Mouse (Mus musculus) midbrain, embryonic 14.5 days (tissue): ENCODE measurements at regions not wholly inside any gene's neighbourhood (a gene's known extent, or its start where the extent isn't known, plus 50 kb on each side); places are given as distances from the start of the nearest gene placed in this dataset.
A peak's percentile ranks its signal among the peaks of the same experiment; 100 is the strongest.
"Not testable (repeated sequence)": the region's sequence is repeated elsewhere in the genome, so short reads cannot be mapped to it uniquely, and the experiment has no call there.

ENCODE experiments used
- ATAC-seq: fragments of 200-750 bp; cut with Nextera tagmentation; 2 replicates; pipeline ENCODE4 v1.8.0; 2017; ENCODE audit warnings: moderate number of reproducible peaks, moderate library complexity; ENCODE audit not compliant: low FRiP score, low TSS enrichment
- DNase-seq: peaks from one replicate; pipeline ENCODE4 v3.0.0-alpha.2; 2015
- H3K27ac ChIP-seq: fragments of 300-500 bp; sonication (generic); replicated peaks from 2 replicates; pipeline ENCODE4 v1.5.1; 2014; ENCODE audit warnings: mild to moderate bottlenecking, low read depth, low read length, moderate library complexity
- H3K27me3 ChIP-seq: fragments of 300-500 bp; sonication (generic); 2 replicates; pipeline ENCODE4 v1.6.1; 2014; ENCODE audit warnings: low read length, control low read depth, mixed read lengths; ENCODE audit not compliant: control insufficient read depth, insufficient read depth
- H3K36me3 ChIP-seq: fragments of 300-500 bp; sonication (generic); 2 replicates; pipeline ENCODE4 v1.6.1; 2014; ENCODE audit warnings: low read length, control low read depth; ENCODE audit not compliant: control insufficient read depth, insufficient read depth
- H3K4me1 ChIP-seq: fragments of 300-500 bp; sonication (generic); 2 replicates; pipeline ENCODE4 v1.6.1; 2014; ENCODE audit warnings: mild to moderate bottlenecking, antibody characterized with exemption, low read length, control low read depth; ENCODE audit not compliant: control insufficient read depth, insufficient read depth
- H3K4me2 ChIP-seq: fragments of 300-500 bp; sonication (generic); 2 replicates; pipeline ENCODE4 v1.6.1; 2014; ENCODE audit warnings: mild to moderate bottlenecking, low read length, moderate library complexity
- H3K4me3 ChIP-seq: fragments of 300-500 bp; sonication (generic); replicated peaks from 2 replicates; pipeline ENCODE4 v1.5.1; 2014; ENCODE audit warnings: low read depth, low read length
- H3K9ac ChIP-seq: fragments of 300-500 bp; sonication (generic); replicated peaks from 2 replicates; pipeline ENCODE4 v1.6.1; 2014; ENCODE audit warnings: mild to moderate bottlenecking, low read length, moderate library complexity
- H3K9me3 ChIP-seq: fragments of 300-500 bp; sonication (generic); 2 replicates; pipeline ENCODE4 v1.6.1; 2016; ENCODE audit warnings: low read length, control low read depth, mixed read lengths; ENCODE audit not compliant: control insufficient read depth
- WGBS: fragments of 180-500 bp; shearing (Covaris S2); extraction: QIAGEN DNeasy Blood & Tissue Kit; methylation state at CpG from one replicate; pipeline ENCODE4 v1.1.7; 2014; 5-methylcytosine and 5-hydroxymethylcytosine counted together

DNA sequence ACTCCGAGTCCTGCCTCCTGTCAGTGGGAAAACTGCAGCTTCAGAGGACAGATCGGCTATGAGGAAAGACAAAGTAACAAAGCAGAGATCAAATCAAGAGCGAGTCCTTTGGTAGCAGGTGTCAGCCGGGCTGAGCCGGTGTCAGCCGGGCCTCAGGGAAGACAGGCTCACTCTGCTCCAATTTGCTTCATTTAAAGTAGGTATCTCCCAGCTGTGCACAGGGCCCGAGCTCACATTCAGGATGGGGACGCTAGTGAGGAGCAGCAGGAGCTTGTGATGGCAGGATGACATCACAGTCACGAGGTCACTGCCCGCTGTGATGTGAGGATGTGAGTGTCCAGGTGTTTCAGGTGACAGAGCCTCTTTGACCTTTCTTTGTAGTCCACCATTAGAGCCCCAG, 137.8 kb upstream of the Sfswap start:
- Histone ChIP-seq H3K36me3 (no peaks in the 10 kb centered on the region), H3K4me1 (no peaks in the 10 kb centered on the region), H3K4me3 (no peak overlapping the region), H3K4me2 (no peak overlapping the region), H3K27ac (no peak overlapping the region), H3K9me3 (no peaks in the 10 kb centered on the region), H3K27me3 (no peaks in the 10 kb centered on the region), H3K9ac (no peak overlapping the region)
- ATAC-seq (no peak), DNase-seq (peak; percentile 43)
- 54% methylated on average over 10 of the region's 10 CpGs for WGBS

DNA sequence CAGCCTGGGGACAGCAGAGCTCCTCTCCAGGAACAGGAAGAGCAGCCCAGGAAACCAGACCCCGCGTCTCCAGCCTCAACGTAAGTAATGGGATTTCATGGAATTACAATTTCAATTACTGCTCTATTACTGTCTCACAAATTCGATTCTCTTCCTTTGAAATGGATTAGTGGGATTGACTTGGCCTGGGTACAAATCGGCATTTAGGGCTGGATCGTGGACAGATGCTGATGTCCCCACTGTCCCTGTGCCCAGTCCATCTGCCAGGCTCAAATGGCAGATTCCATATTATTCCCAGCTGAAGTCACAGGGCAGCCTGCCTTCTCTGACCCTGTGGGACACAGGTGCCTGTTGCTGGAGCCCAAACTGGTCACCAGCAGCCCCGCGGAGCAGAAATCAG, 136.0 kb upstream of the Sfswap start:
- peak; percentile 36 for DNase-seq
- 50% methylated on average over 8 of the region's 8 CpGs for WGBS

DNA sequence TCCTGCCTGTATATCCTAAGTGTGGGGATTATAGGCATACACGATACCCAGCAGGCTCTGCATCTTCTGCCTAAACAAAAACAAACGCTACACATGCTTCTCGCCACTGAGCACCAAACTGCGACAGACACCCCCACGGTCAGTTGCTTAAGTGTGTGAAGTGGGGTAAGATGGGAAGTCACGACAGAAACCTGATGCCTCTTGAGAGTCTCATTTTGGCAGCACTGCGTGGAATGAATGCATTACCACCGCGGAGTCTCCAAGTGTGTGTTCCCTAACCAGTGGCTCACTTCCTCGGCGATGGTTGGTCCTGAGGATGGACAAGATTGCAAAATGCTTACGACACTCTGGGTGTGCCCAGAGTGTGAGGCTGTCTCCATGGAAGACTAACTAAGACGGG, 133.8 kb upstream of the Sfswap start:
- Histone ChIP-seq H3K9me3 (no peaks in the 10 kb centered on the region), H3K27ac (no peak overlapping the region), H3K36me3 (no peaks in the 10 kb centered on the region), H3K4me1 (no peaks in the 10 kb centered on the region), H3K4me3 (no peak overlapping the region), H3K27me3 (no peaks in the 10 kb centered on the region), H3K4me2 (no peak overlapping the region), H3K9ac (no peak overlapping the region)
- WGBS = 86% methylated on average over 13 of the region's 13 CpGs
- ATAC-seq = no peak
- DNase-seq = no peak

More for the DNA sequence above, 136.0 kb upstream of the Sfswap start:
- Histone ChIP-seq H3K36me3 (no peaks in the 10 kb centered on the region), H3K4me3 (no peak overlapping the region), H3K27me3 (no peaks in the 10 kb centered on the region), H3K4me2 (no peak overlapping the region), H3K4me1 (no peaks in the 10 kb centered on the region), H3K9me3 (no peaks in the 10 kb centered on the region), H3K27ac (no peak overlapping the region), H3K9ac (no peak overlapping the region)
- ATAC-seq = no peak

DNA sequence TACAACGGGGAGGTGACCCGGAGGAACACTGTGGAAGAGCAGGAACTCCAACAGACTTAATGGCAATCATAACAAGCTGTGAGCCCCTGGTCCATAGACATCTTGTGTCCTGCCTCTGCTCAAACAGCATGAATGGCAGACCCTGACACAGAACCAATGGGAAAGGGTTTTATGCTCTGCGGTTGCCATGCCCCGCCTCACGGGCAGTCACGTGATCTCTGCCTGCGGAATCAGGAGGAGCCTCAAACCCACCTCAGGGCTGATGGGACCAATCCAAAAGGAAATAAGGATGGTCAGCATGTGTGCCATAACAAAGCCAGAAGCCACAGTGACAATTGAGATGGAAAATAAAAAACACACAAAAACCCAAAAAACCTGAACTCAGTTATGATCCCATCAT, 120.2 kb upstream of the Sfswap start:
- Histone ChIP-seq H3K4me2 (no peak overlapping the region), H3K9ac (no peak overlapping the region), H3K9me3 (no peaks in the 10 kb centered on the region), H3K4me1 (no peaks in the 10 kb centered on the region), H3K27ac (no peak overlapping the region), H3K4me3 (no peak overlapping the region), H3K27me3 (no peaks in the 10 kb centered on the region), H3K36me3 (no peaks in the 10 kb centered on the region)
- no peak for ATAC-seq
- no peak for DNase-seq
- WGBS = 93% methylated on average over 7 of the region's 7 CpGs

DNA sequence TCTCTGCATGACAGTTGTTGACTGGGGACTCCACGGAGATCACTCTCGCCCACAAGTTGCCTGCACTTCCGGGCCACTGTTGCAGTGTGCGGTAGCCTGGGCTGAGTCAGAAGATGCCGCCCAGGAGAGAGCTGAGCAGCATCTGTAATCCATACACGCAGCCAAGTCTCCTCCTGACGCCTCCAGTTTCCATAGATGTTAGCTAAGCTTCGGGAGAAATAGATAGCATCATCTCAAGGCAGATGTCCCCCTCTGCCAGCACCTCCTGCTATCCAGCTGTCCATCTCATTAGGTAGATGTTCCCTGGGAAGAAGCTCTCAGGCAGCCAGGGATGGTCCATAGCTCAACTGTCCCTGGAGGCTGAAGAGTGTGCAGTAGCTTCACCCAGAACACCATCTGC, 116.0 kb upstream of the Sfswap start:
- 94% methylated on average over 8 of the region's 8 CpGs for WGBS
- no peak overlapping the region for H3K4me2 ChIP-seq
- no peak overlapping the region for H3K4me3 ChIP-seq
- no peaks in the 10 kb centered on the region for H3K4me1 ChIP-seq
- no peaks in the 10 kb centered on the region for H3K36me3 ChIP-seq
- no peak overlapping the region for H3K9ac ChIP-seq
- ATAC-seq = no peak
- H3K27ac ChIP-seq = no peak overlapping the region
- DNase-seq = no peak
- H3K9me3 ChIP-seq = no peaks in the 10 kb centered on the region
- H3K27me3 ChIP-seq = no peaks in the 10 kb centered on the region

DNA sequence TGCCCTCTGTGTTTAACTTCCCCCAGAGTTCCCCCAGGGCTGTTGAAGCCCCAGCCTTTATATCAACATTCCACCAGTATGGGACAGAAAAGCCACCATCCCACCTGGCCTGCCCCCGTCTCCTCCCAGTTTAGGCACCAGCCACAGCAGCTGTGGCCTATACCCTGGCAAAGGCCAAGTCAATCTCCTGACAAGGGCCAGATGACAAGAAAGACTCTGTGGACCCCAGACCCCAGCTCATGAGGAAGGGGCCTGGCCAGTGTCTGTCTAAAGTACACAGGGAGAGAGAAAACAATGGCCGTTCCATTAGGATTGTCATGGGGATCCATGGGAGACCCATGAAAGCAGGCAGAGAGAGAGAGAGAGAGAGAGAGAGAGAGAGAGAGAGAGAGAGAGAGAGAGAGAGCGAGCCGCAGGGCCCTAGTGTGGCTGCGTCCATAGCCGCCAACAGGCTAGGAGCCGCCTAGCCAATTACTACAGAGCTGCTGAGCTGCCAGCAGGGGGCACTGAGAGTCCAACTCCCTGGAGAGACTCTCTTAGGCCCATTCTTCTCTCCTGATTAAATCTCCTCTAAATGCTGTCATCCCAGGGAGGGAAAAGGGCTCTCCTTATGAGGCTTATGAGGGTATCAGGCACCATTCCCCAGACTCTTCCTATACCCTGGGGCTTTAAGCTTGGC, 114.9 kb upstream of the Sfswap start:
- peak; percentile 78; the same call in 1 of the 2 replicates for ATAC-seq
- H3K36me3 ChIP-seq, DNase-seq, H3K9me3 ChIP-seq, H3K4me3 ChIP-seq, H3K27ac ChIP-seq, H3K4me2 ChIP-seq, H3K9ac ChIP-seq, H3K27me3 ChIP-seq, H3K4me1 ChIP-seq: not testable (repeated sequence)
- 48% methylated on average over 2 of the region's 7 CpGs for WGBS

DNA sequence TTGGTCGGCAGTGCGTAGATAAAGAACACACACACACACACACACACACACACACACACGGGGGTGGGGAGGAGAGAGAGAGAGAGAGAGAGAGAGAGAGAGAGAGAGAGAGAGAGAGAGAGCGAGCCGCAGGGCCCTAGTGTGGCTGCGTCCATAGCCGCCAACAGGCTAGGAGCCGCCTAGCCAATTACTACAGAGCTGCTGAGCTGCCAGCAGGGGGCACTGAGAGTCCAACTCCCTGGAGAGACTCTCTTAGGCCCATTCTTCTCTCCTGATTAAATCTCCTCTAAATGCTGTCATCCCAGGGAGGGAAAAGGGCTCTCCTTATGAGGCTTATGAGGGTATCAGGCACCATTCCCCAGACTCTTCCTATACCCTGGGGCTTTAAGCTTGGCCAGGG, 114.3 kb upstream of the Sfswap start:
- not testable (repeated sequence) for H3K27me3 ChIP-seq, H3K36me3 ChIP-seq, H3K9ac ChIP-seq, H3K4me3 ChIP-seq, H3K4me1 ChIP-seq, DNase-seq, H3K4me2 ChIP-seq, H3K27ac ChIP-seq, H3K9me3 ChIP-seq
- peak; percentile 83 for ATAC-seq
- WGBS = no CpG with 5 or more reads among the region's 8 CpGs

DNA sequence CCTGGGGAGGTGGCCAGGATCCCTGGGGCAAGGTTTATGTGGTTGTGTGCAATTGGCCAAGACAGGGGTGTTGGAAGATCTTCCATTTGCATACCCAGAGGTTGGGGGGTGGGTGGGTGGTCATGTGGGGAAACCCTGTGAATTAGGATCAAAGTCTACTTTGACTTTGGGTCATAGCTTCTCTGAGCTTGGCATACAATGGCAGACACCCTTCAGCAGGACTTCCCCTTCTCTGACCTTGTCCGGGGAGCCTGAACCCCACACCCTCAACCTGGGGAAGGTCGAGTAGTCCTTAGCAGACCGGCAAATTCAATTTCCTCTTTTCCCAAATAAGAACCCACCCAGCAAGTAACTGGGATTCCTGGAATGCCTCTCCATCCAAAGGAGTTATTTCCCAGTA, 113.7 kb upstream of the Sfswap start:
- no peak for DNase-seq
- WGBS = 87% methylated on average over 3 of the region's 3 CpGs
- Histone ChIP-seq H3K9me3 (no peaks in the 10 kb centered on the region), H3K36me3 (no peaks in the 10 kb centered on the region), H3K9ac (no peak overlapping the region), H3K4me1 (no peaks in the 10 kb centered on the region), H3K4me2 (no peak overlapping the region), H3K27ac (no peak overlapping the region), H3K27me3 (no peaks in the 10 kb centered on the region), H3K4me3 (no peak overlapping the region)
- ATAC-seq = no peak

DNA sequence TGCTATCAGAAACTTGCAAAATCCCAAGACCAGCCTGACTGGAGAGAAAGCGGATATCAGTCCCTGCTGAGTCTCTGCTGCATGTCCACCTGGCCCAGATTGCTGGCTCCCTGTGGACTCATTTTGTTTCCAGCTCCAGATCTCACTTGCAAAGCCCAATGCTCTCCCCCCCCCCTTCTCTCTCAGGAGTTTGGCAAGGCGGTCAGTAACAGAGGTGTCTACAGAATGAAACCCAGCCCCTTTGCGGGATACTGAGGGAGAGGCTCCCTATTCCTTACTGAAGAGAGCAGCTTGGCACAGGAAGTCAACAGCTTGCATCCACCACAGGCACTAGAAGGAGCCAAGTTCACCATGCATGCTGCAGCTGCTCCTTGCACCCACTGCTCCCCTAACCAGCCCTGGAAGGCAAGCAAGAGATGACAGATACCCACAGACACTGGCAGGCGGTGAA, 110.1 kb upstream of the Sfswap start:
- Histone ChIP-seq H3K4me1 (no peaks in the 10 kb centered on the region), H3K4me3 (no peak overlapping the region), H3K9me3 (no peaks in the 10 kb centered on the region), H3K27me3 (no peaks in the 10 kb centered on the region), H3K36me3 (no peaks in the 10 kb centered on the region), H3K27ac (no peak overlapping the region), H3K9ac (no peak overlapping the region), H3K4me2 (no peak overlapping the region)
- DNase-seq (no peak), ATAC-seq (no peak)
- WGBS = 61% methylated on average over 4 of the region's 4 CpGs
